ENCODE assay signal across 7 mouse cellular contexts in genomic region chr2:127070879-127071278, GRCm38 (mm10). TPM values are rescaled to one million over a fixed set of nuclear protein-coding genes. Genes with fewer than 3 reads are reported as not detected.
A peak's percentile ranks its signal among the peaks of the same experiment; 100 is the strongest.
DNase-seq lines count a peak whose midpoint lies in the region; ATAC-seq and TF ChIP-seq lines count a peak whose summit lies in the region.

No protein-coding gene starts in this region.

- ATAC-seq in lung, postnatal 0 days: no peak
- ATAC-seq in embryonic facial prominence, embryonic 15.5 days (ENCODE audit: insufficient number of reproducible peaks, low FRiP score, low TSS enrichment, low read depth): peak; percentile 13; the same call in 1 of the 2 replicates

- peak overlapping the region; percentile 52 for H3K9ac ChIP-seq in lung, postnatal 0 days (replicated peaks; ENCODE audit: low read depth)
- H3K9ac ChIP-seq in embryonic facial prominence, embryonic 15.5 days: peak overlapping the region; percentile 59

- H3K9me3 ChIP-seq in lung, postnatal 0 days (ENCODE audit: low read length): no peaks in the 10 kb centered on the region
- H3K9me3 ChIP-seq in embryonic facial prominence, embryonic 15.5 days (replicated peaks): no peaks in the 10 kb centered on the region
- no peaks in the 10 kb centered on the region for H3K9me3 ChIP-seq in limb, embryonic 10.5 days (replicated peaks)

- WGBS in lung, postnatal 0 days: 9% methylated on average over 8 of the region's 9 CpGs
- WGBS in embryonic facial prominence, embryonic 15.5 days: 11% methylated on average over 9 of the region's 9 CpGs
- WGBS in limb, embryonic 10.5 days: 14% methylated on average over 9 of the region's 9 CpGs
- WGBS in small intestine, adult 2 months: 3% methylated on average over 9 of the region's 9 CpGs

- H3K27ac ChIP-seq in lung, postnatal 0 days (ENCODE audit: low read length): 0 out of 2 replicates have a peak overlapping the region, but pooled peaks have one; percentile 21
- peak overlapping the region; percentile 71 for H3K27ac ChIP-seq in embryonic facial prominence, embryonic 15.5 days (replicated peaks)
- H3K27ac ChIP-seq in limb, embryonic 10.5 days: peak overlapping the region; percentile 93
- H3K27ac ChIP-seq in small intestine, adult 2 months (ENCODE audit: insufficient read depth, low read depth, low read length): no peak overlapping the region

- TF ChIP-seq CTCF in lung, postnatal 0 days (IDR thresholded peaks at IDR 0.05): no peak
- TF ChIP-seq CTCF in small intestine, adult 2 months (IDR thresholded peaks at IDR 0.05; ENCODE audit: extremely low read depth, insufficient read length, insufficient replicate concordance, low read depth, low read length): peak; percentile 10; the same call in 1 of the 2 replicates

- H3K27me3 ChIP-seq in lung, postnatal 0 days (replicated peaks; ENCODE audit: insufficient read depth, low read length): no peaks in the 10 kb centered on the region
- H3K27me3 ChIP-seq in embryonic facial prominence, embryonic 15.5 days: no peaks in the 10 kb centered on the region
- H3K27me3 ChIP-seq in limb, embryonic 10.5 days (ENCODE audit: low read depth, poor library complexity, severe bottlenecking): no peaks in the 10 kb centered on the region
- no peaks in the 10 kb centered on the region for H3K27me3 ChIP-seq in small intestine, adult 2 months (ENCODE audit: control insufficient read depth, insufficient read depth, low read length)

- peak overlapping the region; percentile 78 for H3K4me3 ChIP-seq in lung, postnatal 0 days (ENCODE audit: low read depth, low read length)
- peak overlapping the region; percentile 80 for H3K4me3 ChIP-seq in embryonic facial prominence, embryonic 15.5 days (replicated peaks)
- H3K4me3 ChIP-seq in limb, embryonic 10.5 days: peak overlapping the region; percentile 66
- H3K4me3 ChIP-seq in small intestine, adult 2 months (ENCODE audit: low read depth, low read length): peak overlapping the region; percentile 94

- DNase-seq in lung, postnatal 0 days (ENCODE audit: low spot score): no peak
- no peak for DNase-seq in lung, postnatal 25 days (ENCODE audit: low spot score)
- DNase-seq in limb, embryonic 10.5 days (ENCODE audit: low spot score): no peak
- DNase-seq in left cerebral cortex, adult 8-10 months (ENCODE audit: low spot score in 2 of 2): no peak
- DNase-seq in ovary, postnatal 36 days (ENCODE audit: low spot score): no peak

- no peaks in the 10 kb centered on the region for H3K4me1 ChIP-seq in lung, postnatal 0 days (ENCODE audit: insufficient read depth, low read depth, low read length)
- H3K4me1 ChIP-seq in embryonic facial prominence, embryonic 15.5 days: peaks cover 13% of the 10 kb centered on the region
- peaks cover 16% of the 10 kb centered on the region for H3K4me1 ChIP-seq in limb, embryonic 10.5 days
- H3K4me1 ChIP-seq in small intestine, adult 2 months (ENCODE audit: control insufficient read depth, insufficient read depth, insufficient read length, low read length): no peaks in the 10 kb centered on the region; the same call in 1 of the 2 replicates

- peak overlapping the region; percentile 68 for H3K4me2 ChIP-seq in lung, postnatal 0 days (replicated peaks; ENCODE audit: low read depth, low read length)
- peak overlapping the region; percentile 60 for H3K4me2 ChIP-seq in embryonic facial prominence, embryonic 15.5 days (replicated peaks)

- 0 out of 2 replicates have a peak, but pooled peaks cover 3% of the 10 kb centered on the region for H3K36me3 ChIP-seq in lung, postnatal 0 days (ENCODE audit: insufficient read depth, low read length)
- peaks cover 12% of the 10 kb centered on the region for H3K36me3 ChIP-seq in embryonic facial prominence, embryonic 15.5 days
- H3K36me3 ChIP-seq in limb, embryonic 10.5 days: peaks cover 20% of the 10 kb centered on the region
- H3K36me3 ChIP-seq in small intestine, adult 2 months (ENCODE audit: control insufficient read depth, insufficient read depth, low read length): peaks cover 6% of the 10 kb centered on the region

- TF ChIP-seq EP300 in lung, postnatal 0 days (IDR thresholded peaks at IDR 0.05): no peak

- TF ChIP-seq POLR2A in small intestine, adult 2 months (IDR thresholded peaks at IDR 0.05; ENCODE audit: low read depth, low read length): no peak

RNA-seq across cellular contexts. Expression of gene Blvra, which starts 0.4 kb away (rescaled TPM):
- 44.3 and 48.8 TPM in 2 replicates for polyA plus RNA-seq in lung, postnatal 0 days (2015; fragmentation: Nextera tagmentation; extraction: Ambion mirVana)
- polyA plus RNA-seq in embryonic facial prominence, embryonic 15.5 days (2015; fragmentation: Nextera tagmentation; extraction: Ambion mirVana): 54.7 and 55.4 TPM in 2 replicates
- 30.9 and 31.7 TPM in 2 replicates for polyA plus RNA-seq in limb, embryonic 10.5 days (2016; fragmentation: Nextera tagmentation; extraction: Ambion mirVana)
- 2.1 and 3.7 TPM in 2 replicates for polyA plus RNA-seq in small intestine, adult 2 months (2012; rRNA removed)
- total RNA-seq in left cerebral cortex, adult 8-10 months (2022): 10 to 100 TPM; 26.2 to 32.0 (median 29.1) TPM
